In genomic region chr7:63873880-63874279, GRCm38 (mm10) we compare ENCODE assay signal across 32 mouse cellular contexts. TPM values are rescaled to one million over a fixed set of nuclear protein-coding genes. Genes with fewer than 3 reads are reported as not detected.
DNase-seq lines count a peak whose midpoint lies in the region; ATAC-seq and TF ChIP-seq lines count a peak whose summit lies in the region.
"Had no signal": no experiment of that assay in that cellular context is flagged by ENCODE, and none has a peak within 500 bp of the region (broad histone marks: within the 10 kb centered on the region; RNA-seq: fewer than 3 reads in every experiment).

No protein-coding gene starts in this region.

- intact Hi-C loops in gastrocnemius, postnatal 36 days (cut with DNase I): no loop called here

- H3K27ac ChIP-seq in heart, embryonic 10.5 days: no peak overlapping the region
- no peak overlapping the region for H3K27ac ChIP-seq in heart, embryonic 16.5 days (ENCODE audit: low read length)
- H3K27ac ChIP-seq in intestine, postnatal 0 days (ENCODE audit: low read depth, low read length): no peak overlapping the region
- H3K27ac ChIP-seq: forebrain, embryonic 10.5 days; gastrocnemius, adult 2 months; hindbrain, embryonic 12.5 days; kidney, postnatal 0 days; limb, embryonic 12.5 days had no signal

- H3K36me3 ChIP-seq in heart, embryonic 10.5 days: no peaks in the 10 kb centered on the region
- H3K36me3 ChIP-seq in heart, embryonic 16.5 days (ENCODE audit: control insufficient read depth, insufficient read depth): no peaks in the 10 kb centered on the region
- no peaks in the 10 kb centered on the region for H3K36me3 ChIP-seq in intestine, postnatal 0 days (ENCODE audit: control insufficient read depth, insufficient read depth)
- H3K36me3 ChIP-seq: forebrain, embryonic 10.5 days; G1E; hindbrain, embryonic 12.5 days; limb, embryonic 12.5 days had no signal

- no peak for TF ChIP-seq CTCF in intestine, postnatal 0 days (IDR thresholded peaks at IDR 0.05; ENCODE audit: low read depth)

- no peaks in the 10 kb centered on the region for H3K27me3 ChIP-seq in heart, embryonic 10.5 days (ENCODE audit: insufficient read depth, poor library complexity, severe bottlenecking)
- no peaks in the 10 kb centered on the region for H3K27me3 ChIP-seq in heart, embryonic 16.5 days (ENCODE audit: control insufficient read depth, insufficient read depth, low read length)
- H3K27me3 ChIP-seq in intestine, postnatal 0 days (replicated peaks; ENCODE audit: control insufficient read depth, insufficient read depth, low read length): no peaks in the 10 kb centered on the region
- H3K27me3 ChIP-seq: CH12.LX; hindbrain, embryonic 12.5 days; limb, embryonic 12.5 days; Patski had no signal

- DNase-seq in ZHBTc4 (ENCODE audit: low read depth, low spot score): peak; percentile 10
- no peak for DNase-seq in heart, embryonic 10.5 days (ENCODE audit: low spot score)
- no peak for DNase-seq in gastrocnemius, postnatal 36 days
- DNase-seq in thymus, postnatal 36 days: no peak
- DNase-seq in left cerebral cortex, adult 9 months (ENCODE audit: low spot score in 2 of 2): no peak
- DNase-seq: adrenal gland, adult 8-10 months; cerebellum, adult 11-12 months; cerebellum, postnatal 10 days; gastrocnemius, adult 2 months; kidney, adult 2 months; layer of hippocampus, postnatal 36 days; liver, postnatal 0 days; lung, postnatal 14 days; right cerebral cortex, adult 18-20 months had no signal

- 21% methylated on average over 12 of the region's 12 CpGs for WGBS in heart, embryonic 10.5 days
- 29% methylated on average over 12 of the region's 12 CpGs for WGBS in heart, embryonic 16.5 days
- WGBS in intestine, postnatal 0 days: 32% methylated on average over 12 of the region's 12 CpGs

- H3K4me3 ChIP-seq in heart, embryonic 10.5 days: peak overlapping the region; percentile 31; the same call in 1 of the 2 replicates
- no peak overlapping the region for H3K4me3 ChIP-seq in heart, embryonic 16.5 days (ENCODE audit: low read length)
- H3K4me3 ChIP-seq in intestine, postnatal 0 days (ENCODE audit: low read depth, low read length): no peak overlapping the region
- H3K4me3 ChIP-seq: forebrain, embryonic 10.5 days; gastrocnemius, adult 2 months; hindbrain, embryonic 12.5 days; limb, embryonic 12.5 days had no signal

- H3K4me1 ChIP-seq in heart, embryonic 10.5 days: peaks cover 19% of the 10 kb centered on the region
- peaks cover 4% of the 10 kb centered on the region; the same call in 1 of the 2 replicates for H3K4me1 ChIP-seq in heart, embryonic 16.5 days (ENCODE audit: control insufficient read depth, insufficient read depth, low read length)
- no peaks in the 10 kb centered on the region for H3K4me1 ChIP-seq in intestine, postnatal 0 days (replicated peaks; ENCODE audit: control insufficient read depth, insufficient read depth, low read length)
- H3K4me1 ChIP-seq: hindbrain, embryonic 12.5 days had no signal

- no peak for ATAC-seq in heart, embryonic 16.5 days (replicated peaks; ENCODE audit: extremely low read depth, insufficient read depth, low FRiP score)
- ATAC-seq in intestine, postnatal 0 days: peak; percentile 63
- ATAC-seq: liver, postnatal 0 days; Patski had no signal

- H3K4me2 ChIP-seq in heart, embryonic 16.5 days (ENCODE audit: low read depth, low read length): peak overlapping the region; percentile 24
- H3K4me2 ChIP-seq in intestine, postnatal 0 days (replicated peaks; ENCODE audit: low read depth): peak overlapping the region; percentile 40
- H3K4me2 ChIP-seq: hindbrain, embryonic 12.5 days; limb, embryonic 12.5 days; liver, embryonic 11.5 days; midbrain, embryonic 11.5 days had no signal

- H3K9ac ChIP-seq in heart, embryonic 16.5 days (ENCODE audit: low read length): no peak overlapping the region
- no peak overlapping the region for H3K9ac ChIP-seq in intestine, postnatal 0 days (ENCODE audit: low read depth, low read length)
- H3K9ac ChIP-seq: hindbrain, embryonic 12.5 days; limb, embryonic 12.5 days; liver, postnatal 0 days had no signal

- no peaks in the 10 kb centered on the region for H3K9me3 ChIP-seq in heart, embryonic 10.5 days
- H3K9me3 ChIP-seq in heart, embryonic 16.5 days (replicated peaks; ENCODE audit: control insufficient read depth, low read length): no peaks in the 10 kb centered on the region
- H3K9me3 ChIP-seq in intestine, postnatal 0 days (ENCODE audit: control insufficient read depth): no peaks in the 10 kb centered on the region
- H3K9me3 ChIP-seq: forebrain, embryonic 10.5 days; G1E; hindbrain, embryonic 12.5 days; limb, embryonic 12.5 days had no signal

RNA-seq across cellular contexts. Expression of gene E030018B13Rik, which starts 42.8 kb away (rescaled TPM):
- polyA plus RNA-seq in heart, embryonic 10.5 days (2016; fragmentation: Nextera tagmentation; extraction: Ambion mirVana): 0.18 TPM in 1 of 2 replicates, not detected in the other
- 0.18 TPM in 1 of 2 replicates, not detected in the other for polyA plus RNA-seq in heart, embryonic 16.5 days (2015; fragmentation: Nextera tagmentation; extraction: Ambion mirVana)
- not detected in 2 replicates for polyA plus RNA-seq in intestine, postnatal 0 days (2015; fragmentation: Nextera tagmentation; extraction: Ambion mirVana)
- not detected for total RNA-seq in gastrocnemius, postnatal 36 days (2021)
- total RNA-seq: CH12.LX; G1E; granulocyte monocyte progenitor cell, adult 5-6 weeks; layer of hippocampus, adult 18-20 months; layer of hippocampus, postnatal 36 days; left cerebral cortex, postnatal 14 days; megakaryocyte progenitor cell, adult 5-6 weeks; midbrain, postnatal 0 days had no signal
- polyA plus RNA-seq: cortical plate, adult 2 months; embryonic facial prominence, embryonic 11.5 days; forebrain, embryonic 10.5 days; G1E; kidney, adult 2 months; kidney, postnatal 0 days; limb, embryonic 12.5 days; liver, embryonic 11.5 days; midbrain, postnatal 0 days; Patski had no signal
